Mouse (Mus musculus) spleen, adult 2 months (tissue): ENCODE results near the gene Dock8. TPM values are rescaled to one million over a fixed set of nuclear protein-coding genes. Genes with fewer than 3 reads are reported as not detected.

ENCODE experiments used
- DNase-seq, 2 experiments: peaks; one replicate each; pipeline versions ENCODE4 v3.0.0 to v3.0.0-alpha.2; 2012 to 2021; ENCODE audit warnings: low spot score in 2 of 2, low read depth in 1 of 2
- H3K27ac ChIP-seq: fragments of 200-500 bp; 2 replicates; pipeline ENCODE4 v1.5.1; 2012; ENCODE audit warnings: low read length, inconsistent platforms; ENCODE audit not compliant: insufficient read depth
- H3K27me3 ChIP-seq: fragments of 200-500 bp; 2 replicates; pipeline ENCODE4 v1.6.1; 2012; ENCODE audit warnings: mild to moderate bottlenecking, moderate library complexity, low read length, inconsistent platforms; ENCODE audit not compliant: control insufficient read depth, insufficient read depth
- H3K36me3 ChIP-seq: fragments of 200-500 bp; 2 replicates; pipeline ENCODE4 v1.6.1; 2012; ENCODE audit warnings: mild to moderate bottlenecking, low read length, inconsistent platforms; ENCODE audit not compliant: control insufficient read depth, insufficient read depth
- H3K4me1 ChIP-seq: fragments of 200-500 bp; 2 replicates; pipeline ENCODE4 v1.6.1; 2011; ENCODE audit warnings: inconsistent platforms; ENCODE audit not compliant: control insufficient read depth, insufficient read depth, insufficient read length
- H3K4me3 ChIP-seq: fragments of 200-500 bp; 2 replicates; pipeline ENCODE4 v1.5.1; 2011; ENCODE audit warnings: mild to moderate bottlenecking, inconsistent platforms; ENCODE audit not compliant: insufficient read depth, insufficient read length; ENCODE audit errors: extremely low read depth
- CTCF ChIP-seq: fragments of 200-500 bp; IDR thresholded peaks from 2 replicates; pipeline ENCODE4 v1.5.1; 2011; ENCODE audit warnings: mild to moderate bottlenecking, inconsistent platforms; ENCODE audit not compliant: insufficient read depth, insufficient read length, insufficient replicate concordance; ENCODE audit errors: extremely low read depth
- POLR2A ChIP-seq: fragments of 200-500 bp; IDR thresholded peaks from 2 replicates; pipeline ENCODE4 v1.6.1; 2011; ENCODE audit warnings: low read depth, low read length, inconsistent platforms
- WGBS: fragments of 180-500 bp; shearing (Covaris S2); methylation state at CpG from one replicate; pipeline ENCODE4 v1.1.7; 2018; 5-methylcytosine and 5-hydroxymethylcytosine counted together
- polyA plus RNA-seq: library from polyadenylated mRNA; depleted of rRNA; stranded (reverse); fragments of >200 nt; gene quantifications from 2 replicates; pipeline ENCODE4 v1.2.3, GENCODE M21; 2012

Dock8 gene
- polyA plus RNA-seq, 1 experiment: 36.6 TPM

GRCm38 (mm10) chr19:25144110-25145028 is 145.0 kb downstream of the Dock8 start:
- Histone ChIP-seq H3K4me1 (no peaks in the 10 kb centered on the region), H3K27ac (no peak overlapping the region), H3K27me3 (no peaks in the 10 kb centered on the region), H3K4me3 (no peak overlapping the region), H3K36me3 (peaks cover 60% of the 10 kb centered on the region)
- no peak for DNase-seq
- WGBS: 93% methylated on average over 17 of the region's 17 CpGs
- TF ChIP-seq POLR2A (no peak), CTCF (no peak)

GRCm38 (mm10) chr19:25145116-25145515 is 145.8 kb downstream of the Dock8 start:
- no peaks in the 10 kb centered on the region for H3K4me1 ChIP-seq
- TF ChIP-seq POLR2A (no peak), CTCF (no peak)
- H3K36me3 ChIP-seq: peaks cover 60% of the 10 kb centered on the region
- DNase-seq: no peak
- H3K4me3 ChIP-seq: no peak overlapping the region
- H3K27me3 ChIP-seq: no peaks in the 10 kb centered on the region
- WGBS: 94% methylated on average over 5 of the region's 5 CpGs
- no peak overlapping the region for H3K27ac ChIP-seq

GRCm38 (mm10) chr19:25146122-25146521 is 146.8 kb downstream of the Dock8 start:
- no peak overlapping the region for H3K4me3 ChIP-seq
- no peaks in the 10 kb centered on the region for H3K4me1 ChIP-seq
- no peak for DNase-seq
- TF ChIP-seq POLR2A (no peak), CTCF (no peak)
- peaks cover 56% of the 10 kb centered on the region for H3K36me3 ChIP-seq
- H3K27ac ChIP-seq: no peak overlapping the region
- H3K27me3 ChIP-seq: no peaks in the 10 kb centered on the region
- 91% methylated on average over 4 of the region's 4 CpGs for WGBS

- H3K4me1 ChIP-seq: no peaks in the 10 kb centered on the region
- no peak overlapping the region for H3K27ac ChIP-seq
- H3K27me3 ChIP-seq: no peaks in the 10 kb centered on the region
- DNase-seq: no peak
- WGBS: 93% methylated on average over 8 of the region's 8 CpGs
- no peak overlapping the region for H3K4me3 ChIP-seq
- H3K36me3 ChIP-seq: peaks cover 44% of the 10 kb centered on the region
- TF ChIP-seq CTCF: no peak
Observed at GRCm38 (mm10) chr19:25149788-25150187, 150.5 kb downstream of the Dock8 start.

GRCm38 (mm10) chr19:25154506-25155178 is 155.3 kb downstream of the Dock8 start:
- H3K4me1 ChIP-seq: no peaks in the 10 kb centered on the region
- peaks cover 64% of the 10 kb centered on the region for H3K36me3 ChIP-seq
- WGBS: 93% methylated on average over 7 of the region's 7 CpGs
- TF ChIP-seq POLR2A (no peak), CTCF (no peak)
- H3K4me3 ChIP-seq: no peak overlapping the region
- DNase-seq: no peak
- no peaks in the 10 kb centered on the region for H3K27me3 ChIP-seq
- H3K27ac ChIP-seq: no peak overlapping the region

- no peaks in the 10 kb centered on the region for H3K4me1 ChIP-seq
- DNase-seq: no peak
- no peak for TF ChIP-seq CTCF
- TF ChIP-seq POLR2A: no peak
- no peak overlapping the region for H3K27ac ChIP-seq
- H3K36me3 ChIP-seq: peaks cover 64% of the 10 kb centered on the region
- WGBS: 95% methylated on average over 7 of the region's 7 CpGs
- H3K4me3 ChIP-seq: no peak overlapping the region
- no peaks in the 10 kb centered on the region for H3K27me3 ChIP-seq
Observed at GRCm38 (mm10) chr19:25155250-25155649, 155.9 kb downstream of the Dock8 start.

- Histone ChIP-seq H3K27me3 (no peaks in the 10 kb centered on the region), H3K27ac (no peak overlapping the region), H3K4me1 (no peaks in the 10 kb centered on the region), H3K4me3 (no peak overlapping the region), H3K36me3 (peaks cover 62% of the 10 kb centered on the region)
- TF ChIP-seq CTCF: no peak
- no peak for TF ChIP-seq POLR2A
- WGBS: 88% methylated on average over 11 of the region's 11 CpGs
- DNase-seq: no peak
Observed at GRCm38 (mm10) chr19:25155709-25156108, 156.4 kb downstream of the Dock8 start.
